Mouse (Mus musculus) urinary bladder, postnatal 36 days (tissue): ENCODE results near the gene Chl1.

Experiments used
- DNase-seq, 2 experiments: peaks; one replicate each; pipeline ENCODE4 v3.0.0; 2022; ENCODE audit warnings: low spot score in 2 of 2, mixed read lengths in 1 of 2

Gene Chl1

GRCm38 (mm10) chr6:103665206-103665605 is 154.8 kb downstream of the Chl1 start:
- DNase-seq = no peak

GRCm38 (mm10) chr6:103665677-103666316 is 155.4 kb downstream of the Chl1 start:
- no peak for DNase-seq

- DNase-seq = no peak
These were observed 162.7 kb downstream of the Chl1 start for GRCm38 (mm10) chr6:103673111-103673510.

- DNase-seq = peak in 1 of 2 experiments; percentile 44
These were observed 163.9 kb downstream of the Chl1 start for GRCm38 (mm10) chr6:103674332-103674731.

DNA sequence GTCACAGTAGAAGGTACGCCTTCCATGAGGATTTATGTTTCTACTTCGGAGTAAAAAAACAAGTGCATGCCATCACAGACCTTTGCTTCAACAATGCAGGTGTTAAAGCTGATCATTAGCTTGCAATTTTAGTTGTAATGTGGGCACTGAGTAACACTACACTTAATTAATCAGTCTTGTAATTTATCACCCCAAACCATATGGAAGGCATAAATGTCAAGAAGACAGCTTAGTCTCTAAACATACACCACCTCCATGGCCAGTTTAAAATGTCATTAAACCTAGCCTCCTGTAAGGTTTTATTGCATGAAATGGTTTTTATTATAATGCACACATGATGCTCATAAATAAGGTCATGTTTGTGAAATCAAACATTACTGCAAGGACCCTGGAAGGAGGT is 164.8 kb downstream of the Chl1 start:
- DNase-seq = no peak

GRCm38 (mm10) chr6:103676664-103677063 is 166.3 kb downstream of the Chl1 start:
- no peak for DNase-seq

GRCm38 (mm10) chr6:103677072-103677471 is 166.7 kb downstream of the Chl1 start:
- DNase-seq = no peak

GRCm38 (mm10) chr6:103682854-103683574 is 172.6 kb downstream of the Chl1 start:
- peak; percentile 24 to 39 for DNase-seq

DNA sequence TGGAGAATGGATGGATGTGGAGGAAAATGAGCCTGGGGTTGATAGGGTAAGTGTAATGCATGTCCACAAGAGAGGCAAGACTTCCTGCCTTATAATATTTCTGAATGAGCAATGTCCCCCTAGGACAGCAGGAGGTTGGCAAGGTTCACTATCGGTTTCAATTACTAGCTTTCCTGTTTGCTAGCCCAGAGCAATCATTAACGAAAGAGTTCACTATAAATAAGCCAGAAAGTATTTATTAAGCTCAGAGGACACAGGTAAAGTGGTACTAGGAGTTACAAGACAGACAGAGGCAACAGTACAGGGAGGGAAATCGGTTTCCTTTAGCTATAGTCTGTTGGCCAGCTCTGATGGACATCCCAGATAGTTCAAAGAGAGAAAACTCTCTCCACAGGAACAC is 182.1 kb downstream of the Chl1 start:
- DNase-seq = no peak

GRCm38 (mm10) chr6:103697349-103698028 is 187.1 kb downstream of the Chl1 start:
- DNase-seq = no peak

DNA sequence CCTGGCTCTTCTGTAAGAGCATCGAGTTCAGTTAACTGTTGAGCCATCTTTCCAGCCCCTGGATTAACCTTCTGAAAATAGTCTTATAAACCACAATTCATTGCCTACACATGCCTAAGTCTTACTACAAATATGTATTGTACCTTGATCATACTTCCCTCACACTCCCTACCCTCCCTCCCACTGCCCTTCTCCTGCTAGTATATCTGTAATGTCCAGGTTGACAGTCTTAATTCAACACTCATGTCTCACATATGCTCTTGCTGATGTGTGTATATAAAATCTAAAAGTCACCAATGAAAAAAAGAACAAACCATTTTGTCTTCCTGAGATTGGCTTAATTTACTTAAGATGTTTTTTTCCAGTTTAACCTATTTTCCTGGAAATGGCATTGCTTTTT is 189.1 kb downstream of the Chl1 start:
- no peak for DNase-seq

- DNase-seq = no peak
These were observed 189.5 kb downstream of the Chl1 start for GRCm38 (mm10) chr6:103699895-103700294.

DNA sequence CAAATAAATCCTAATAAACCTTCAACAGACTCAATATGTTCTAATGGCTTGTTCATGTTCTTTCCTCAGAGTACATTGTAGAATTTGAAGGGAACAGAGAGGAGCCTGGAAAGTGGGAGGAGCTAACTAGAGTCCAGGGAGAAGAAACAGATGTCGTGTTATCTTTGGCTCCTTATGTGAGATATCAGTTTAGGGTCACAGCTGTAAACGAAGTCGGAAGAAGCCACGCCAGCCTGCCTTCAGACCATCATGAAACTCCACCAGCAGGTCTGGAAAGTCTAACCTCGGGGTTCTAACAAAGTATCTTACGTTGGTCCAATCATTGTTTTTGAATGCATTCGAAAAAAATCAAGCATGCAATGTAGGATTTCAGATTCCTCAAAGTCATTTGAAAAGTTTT is 189.9 kb downstream of the Chl1 start:
- no peak for DNase-seq

DNA sequence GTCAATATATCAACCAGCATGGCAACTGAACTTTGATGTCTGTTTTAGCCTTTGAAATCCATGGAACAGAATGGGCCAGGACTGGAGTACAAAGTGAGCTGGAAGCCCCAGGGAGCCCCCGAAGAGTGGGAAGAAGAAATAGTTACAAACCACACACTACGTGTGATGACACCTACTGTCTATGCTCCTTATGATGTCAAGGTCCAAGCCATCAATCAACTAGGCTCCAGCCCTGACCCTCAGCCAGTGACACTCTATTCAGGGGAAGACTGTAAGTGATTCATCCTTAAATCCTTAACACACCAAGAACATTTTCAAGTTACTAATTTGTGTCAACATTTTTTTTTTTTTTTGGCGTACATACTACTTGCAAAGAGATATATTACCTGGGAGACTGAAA is 196.0 kb downstream of the Chl1 start:
- DNase-seq = no peak

GRCm38 (mm10) chr6:103739291-103739690 is 228.9 kb downstream of the Chl1 start:
- no peak for DNase-seq

DNA sequence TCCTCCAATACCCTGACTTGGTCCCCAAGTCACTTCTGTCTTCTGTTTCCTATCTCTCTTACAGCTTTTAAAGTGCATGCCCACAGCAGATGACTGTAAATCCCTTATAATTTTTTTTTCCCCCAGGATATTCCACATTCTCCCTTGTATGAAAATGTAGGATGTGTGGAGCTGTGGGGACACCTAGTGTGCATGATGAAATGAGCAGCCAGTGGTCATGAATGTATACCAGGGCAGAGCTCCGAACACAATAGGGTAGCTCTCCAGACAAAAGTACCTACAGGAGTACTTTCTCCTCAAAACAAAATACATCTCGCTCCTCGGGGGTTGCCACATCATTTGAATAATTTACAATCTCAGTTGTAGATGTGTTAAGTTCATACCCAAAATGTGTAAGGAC is 232.4 kb downstream of the Chl1 start:
- DNase-seq = no peak

DNA sequence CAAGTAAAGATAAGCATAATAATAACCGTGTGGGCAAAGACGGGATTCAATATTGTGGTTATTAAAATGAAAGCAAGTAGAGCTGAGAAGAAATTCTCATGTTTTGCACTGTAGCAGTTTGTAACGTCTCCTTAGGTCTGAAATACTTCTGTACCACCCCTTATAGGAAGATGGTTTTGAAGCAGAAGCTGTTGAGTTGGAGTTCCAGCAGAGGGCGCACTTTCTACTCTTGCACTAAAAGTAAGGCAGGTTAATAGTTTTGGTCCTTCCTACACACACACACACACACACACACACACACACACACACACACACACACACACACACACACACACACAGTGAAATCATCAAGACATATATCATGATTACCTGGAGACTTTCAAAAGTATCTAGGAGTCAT is 235.7 kb downstream of the Chl1 start:
- no peak for DNase-seq

DNA sequence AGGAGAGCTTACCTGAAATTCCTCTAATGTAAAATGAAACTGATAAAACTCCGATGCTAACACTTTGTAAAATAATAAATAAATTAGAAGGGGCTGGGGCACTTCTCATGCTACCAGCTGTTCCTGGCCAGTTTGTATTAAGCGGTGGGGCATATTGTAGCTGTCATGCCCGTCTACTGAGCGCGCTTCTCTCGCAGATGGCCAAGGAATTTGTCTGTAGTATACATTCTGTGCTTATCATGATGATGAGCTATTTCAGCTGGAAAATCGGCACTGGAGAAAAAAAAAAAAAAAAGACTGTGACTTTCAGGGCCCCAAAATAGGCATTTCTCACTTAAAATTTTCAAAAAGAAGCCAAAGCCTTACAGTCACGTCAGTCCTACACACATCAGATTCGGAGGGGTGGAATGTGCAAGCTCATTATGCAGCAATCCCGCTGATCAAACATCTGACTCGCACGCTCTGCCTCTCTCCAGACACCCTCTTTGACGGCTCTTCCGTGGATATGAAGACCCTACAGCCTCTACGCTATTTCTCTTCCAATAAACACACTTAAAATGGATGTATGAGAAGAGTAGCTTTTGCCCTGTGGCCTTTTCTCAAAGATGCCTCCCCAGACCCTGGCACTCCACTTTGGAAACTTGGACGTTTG is 238.9 kb downstream of the Chl1 start:
- DNase-seq = no peak

DNA sequence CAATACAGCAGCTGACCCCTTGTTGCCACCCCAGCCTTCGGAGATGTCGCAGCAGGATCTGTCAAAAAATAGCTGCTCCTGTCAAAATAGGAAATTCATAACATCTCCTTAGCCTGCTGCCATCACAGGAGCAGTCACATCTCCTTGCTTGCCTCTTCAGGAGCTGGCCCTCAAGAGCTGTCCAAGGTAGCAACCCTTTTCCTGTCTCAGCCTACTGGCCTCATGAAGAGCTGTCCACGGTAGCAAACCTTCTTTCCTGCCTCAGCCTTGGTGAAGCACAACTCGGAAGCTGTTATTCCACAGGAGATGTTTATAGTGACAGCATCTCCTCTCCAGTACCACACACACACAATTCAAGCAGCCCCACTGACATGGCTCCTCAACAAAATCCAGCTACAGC is 243.5 kb downstream of the Chl1 start:
- no peak for DNase-seq

- no peak for DNase-seq
These were observed 256.4 kb downstream of the Chl1 start for GRCm38 (mm10) chr6:103766830-103767229.

GRCm38 (mm10) chr6:103781058-103781457 is 270.7 kb downstream of the Chl1 start:
- no peak for DNase-seq

GRCm38 (mm10) chr6:103791077-103791632 is 280.8 kb downstream of the Chl1 start:
- DNase-seq = no peak
